Mouse (Mus musculus) spleen, adult 2 months (tissue): Measurements from ENCODE around the gene Atp8a1.

Source experiments
- CTCF ChIP-seq: fragments of 200-500 bp; IDR thresholded peaks from 2 replicates; pipeline ENCODE4 v1.5.1; 2011; ENCODE audit warnings: mild to moderate bottlenecking, inconsistent platforms; ENCODE audit not compliant: insufficient read depth, insufficient read length, insufficient replicate concordance; ENCODE audit errors: extremely low read depth
- POLR2A ChIP-seq: fragments of 200-500 bp; IDR thresholded peaks from 2 replicates; pipeline ENCODE4 v1.6.1; 2011; ENCODE audit warnings: low read depth, low read length, inconsistent platforms

DNA sequence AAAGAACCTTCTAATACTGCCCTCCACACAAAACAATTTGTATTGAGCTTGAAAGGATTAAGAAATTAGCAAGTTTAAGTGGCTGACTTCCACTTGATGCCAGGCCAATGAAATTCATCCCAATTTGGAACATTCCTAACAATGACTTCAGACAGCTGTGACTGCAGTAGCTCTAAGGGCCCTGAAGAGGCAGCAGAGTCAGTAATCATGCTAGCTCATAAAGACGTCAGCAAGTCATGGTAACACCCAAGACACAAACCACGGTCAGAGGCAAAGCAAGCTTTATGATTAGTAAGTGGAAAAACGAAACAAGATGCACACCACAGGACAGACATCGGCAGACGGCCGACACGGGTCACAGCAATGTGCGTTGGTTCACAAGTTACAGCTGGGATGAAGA is 69.2 kb downstream of the Atp8a1 start:
- TF ChIP-seq CTCF (no peak), POLR2A (no peak)
